Mouse (Mus musculus): ENCODE results near the gene Olfr710.

- no peak for TF ChIP-seq CTCF (IDR thresholded peaks at IDR 0.05; ENCODE audit: control insufficient read depth, insufficient read depth, insufficient replicate concordance, low read depth, low read length)
- TF ChIP-seq POLR2A (IDR thresholded peaks at IDR 0.05; ENCODE audit: control insufficient read depth, low read depth, low read length): no peak
Observed at GRCm38 (mm10) chr7:106932119-106932518, 16.0 kb downstream of the Olfr710 start, which contains the start of gene Olfr709-ps1.
